Mouse (Mus musculus) liver, adult 2 months (tissue): ENCODE data around the gene Gm13695. TPM values are rescaled to one million over a fixed set of nuclear protein-coding genes. Genes with fewer than 3 reads are reported as not detected.
"Not testable (repeated sequence)": the region's sequence is repeated elsewhere in the genome, so short reads cannot be mapped to it uniquely, and the experiment has no call there.

Experiments used
- DNase-seq: peaks from one replicate; pipeline ENCODE4 v3.0.0-alpha.2; 2011; ENCODE audit warnings: low read depth, low spot score; ENCODE audit errors: extremely low read depth
- H3K27ac ChIP-seq: fragments of 200-500 bp; replicated peaks from 2 replicates; pipeline ENCODE4 v1.5.1; 2012; ENCODE audit warnings: low read depth, mild to moderate bottlenecking, control low read depth, inconsistent platforms, low read length; ENCODE audit not compliant: insufficient read depth
- H3K27me3 ChIP-seq: fragments of 200-500 bp; 2 replicates; pipeline ENCODE4 v1.6.1; 2012; ENCODE audit warnings: mild to moderate bottlenecking, moderate library complexity, low read length, inconsistent platforms; ENCODE audit not compliant: control insufficient read depth, insufficient read depth
- H3K36me3 ChIP-seq: fragments of 200-500 bp; 2 replicates; pipeline ENCODE4 v1.6.1; 2012; ENCODE audit warnings: low read length, inconsistent platforms; ENCODE audit not compliant: control insufficient read depth, insufficient read depth
- H3K4me1 ChIP-seq: fragments of 200-500 bp; 2 replicates; pipeline ENCODE4 v1.6.1; 2011; ENCODE audit warnings: low read length; ENCODE audit not compliant: control insufficient read depth, insufficient read depth
- H3K4me3 ChIP-seq: fragments of 200-500 bp; 2 replicates; pipeline ENCODE4 v1.5.1; 2011; ENCODE audit warnings: low read depth, mild to moderate bottlenecking, control low read depth, low read length, moderate library complexity; ENCODE audit not compliant: insufficient read depth
- H3K79me2 ChIP-seq: fragments of 200-500 bp; 2 replicates; pipeline ENCODE4 v1.6.1; 2012; ENCODE audit warnings: inconsistent platforms, mild to moderate bottlenecking, low read length, moderate library complexity; ENCODE audit not compliant: control insufficient read depth, insufficient read depth
- H3K9ac ChIP-seq: fragments of 200-500 bp; 2 replicates; pipeline ENCODE4 v1.6.1; 2012; ENCODE audit warnings: low read depth, mild to moderate bottlenecking, control low read depth, inconsistent platforms, low read length
- CTCF ChIP-seq: fragments of 200-500 bp; IDR thresholded peaks from 2 replicates; pipeline ENCODE4 v1.5.1; 2011; ENCODE audit warnings: low read depth, low read length, control low read depth
- POLR2A ChIP-seq: fragments of 200-500 bp; IDR thresholded peaks from 2 replicates; pipeline ENCODE4 v1.6.1; 2011; ENCODE audit warnings: low read length, control low read depth; ENCODE audit not compliant: insufficient read depth; ENCODE audit errors: extremely low read depth
- WGBS: fragments of 180-500 bp; shearing (Covaris S2); methylation state at CpG from one replicate; pipeline ENCODE4 v1.1.7; 2018; 5-methylcytosine and 5-hydroxymethylcytosine counted together
- polyA plus RNA-seq: library from polyadenylated mRNA; depleted of rRNA; stranded (reverse); fragments of >200 nt; gene quantifications from 2 replicates; pipeline ENCODE4 v1.2.3, GENCODE M21; 2012
- total RNA-seq: library from RNA; depleted of rRNA; stranded (reverse); fragments of >200 nt; gene quantifications from 2 replicates; pipeline ENCODE4 v1.2.3, GENCODE M21; 2014

Gm13695 gene
- total and polyA plus RNA-seq, 2 experiments = not detected

DNA sequence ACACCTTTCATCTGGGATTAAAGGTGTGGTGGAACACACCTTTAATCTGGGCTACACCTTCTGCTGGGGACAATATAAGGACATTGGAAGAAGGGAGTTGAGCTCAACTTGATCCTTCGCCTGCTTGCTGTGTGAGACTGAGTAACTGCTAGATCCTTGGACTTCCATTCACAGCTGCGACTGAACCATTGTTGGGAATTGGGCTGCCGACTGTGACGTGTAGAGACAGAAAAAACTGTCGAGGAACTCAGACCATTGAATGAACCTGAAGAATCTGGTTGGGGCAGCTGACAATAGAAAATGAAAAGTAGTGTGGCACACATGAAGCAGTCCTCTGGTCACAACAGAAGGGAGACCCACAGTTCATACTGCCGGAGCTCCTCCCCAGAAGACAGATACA is 17.3 kb downstream of the Gm13695 start, which contains the start of gene Gm13697:
Gene Gm13697, plus strand, starts transcription at position 301 of the 400 bp plus-strand sequence.
- not testable (repeated sequence) for H3K4me1 ChIP-seq, DNase-seq, H3K27me3 ChIP-seq, H3K9ac ChIP-seq, H3K36me3 ChIP-seq, H3K27ac ChIP-seq, H3K4me3 ChIP-seq, H3K79me2 ChIP-seq
- no CpG with 5 or more reads among the region's 6 CpGs for WGBS

DNA sequence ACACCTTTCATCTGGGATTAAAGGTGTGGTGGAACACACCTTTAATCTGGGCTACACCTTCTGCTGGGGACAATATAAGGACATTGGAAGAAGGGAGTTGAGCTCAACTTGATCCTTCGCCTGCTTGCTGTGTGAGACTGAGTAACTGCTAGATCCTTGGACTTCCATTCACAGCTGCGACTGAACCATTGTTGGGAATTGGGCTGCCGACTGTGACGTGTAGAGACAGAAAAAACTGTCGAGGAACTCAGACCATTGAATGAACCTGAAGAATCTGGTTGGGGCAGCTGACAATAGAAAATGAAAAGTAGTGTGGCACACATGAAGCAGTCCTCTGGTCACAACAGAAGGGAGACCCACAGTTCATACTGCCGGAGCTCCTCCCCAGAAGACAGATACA is 23.1 kb downstream of the Gm13695 start, which contains the start of gene Gm13691:
Gene Gm13691, plus strand, starts transcription at position 301 of the 400 bp plus-strand sequence.
- H3K4me1 ChIP-seq, H3K79me2 ChIP-seq, H3K27me3 ChIP-seq, H3K27ac ChIP-seq, H3K36me3 ChIP-seq, DNase-seq, H3K9ac ChIP-seq, H3K4me3 ChIP-seq: not testable (repeated sequence)
- no CpG with 5 or more reads among the region's 6 CpGs for WGBS

- WGBS = 58% methylated on average over 8 of the region's 9 CpGs
- not testable (repeated sequence) for DNase-seq
These were observed 26.6 kb downstream of the Gm13695 start for GRCm38 (mm10) chr2:83993639-83994255.

DNA sequence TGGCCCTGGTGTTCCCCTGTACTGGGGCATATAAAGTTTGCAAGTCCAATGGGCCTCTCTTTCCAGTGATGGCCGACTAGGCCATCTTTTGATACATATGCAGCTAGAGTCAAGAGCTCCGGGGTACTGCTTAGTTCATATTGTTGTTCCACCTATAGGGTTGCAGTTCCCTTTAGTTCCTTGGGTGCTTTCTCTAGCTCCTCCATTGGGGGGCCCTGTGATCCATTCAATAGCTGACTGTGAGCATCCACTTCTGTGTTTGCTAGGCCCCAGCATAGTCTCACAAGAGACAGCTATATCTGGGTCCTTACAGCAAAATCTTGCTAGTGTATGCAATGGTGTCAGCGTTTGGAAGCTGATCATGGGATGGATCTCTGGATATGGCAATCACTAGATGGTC is 27.4 kb downstream of the Gm13695 start:
- not testable (repeated sequence) for H3K27ac ChIP-seq, H3K79me2 ChIP-seq, H3K9ac ChIP-seq, H3K36me3 ChIP-seq, H3K4me1 ChIP-seq, H3K4me3 ChIP-seq, H3K27me3 ChIP-seq, DNase-seq
- 92% methylated on average over 2 of the region's 3 CpGs for WGBS

More at GRCm38 (mm10) chr2:83993639-83994255, 26.6 kb downstream of the Gm13695 start:
- H3K9ac ChIP-seq, H3K27me3 ChIP-seq, H3K27ac ChIP-seq, H3K4me1 ChIP-seq, H3K36me3 ChIP-seq, H3K79me2 ChIP-seq, H3K4me3 ChIP-seq: not testable (repeated sequence)

- WGBS = 71% methylated on average over 1 of the region's 1 CpGs
- Histone ChIP-seq H3K36me3 (no peaks in the 10 kb centered on the region), H3K27ac (no peak overlapping the region)
These were observed 41.8 kb downstream of the Gm13695 start for GRCm38 (mm10) chr2:84008913-84009312.

DNA sequence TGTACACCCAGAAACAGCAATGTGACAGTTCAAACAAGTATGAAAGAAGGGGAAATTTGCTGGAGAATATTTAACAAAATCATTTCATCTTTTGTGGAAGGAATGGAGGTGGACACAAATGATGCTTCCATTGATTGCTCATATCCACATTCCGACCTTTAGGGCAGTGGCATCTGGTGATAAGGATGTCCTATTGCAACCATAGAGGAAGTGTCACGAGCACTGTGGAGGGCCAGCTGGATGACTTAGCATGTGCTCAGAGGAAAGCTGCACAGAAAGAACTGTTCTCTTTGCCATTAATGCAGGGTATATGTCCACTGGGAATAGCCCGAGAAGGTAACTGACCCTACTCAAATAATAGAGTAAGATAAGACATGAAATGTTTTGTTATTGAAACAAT is 42.7 kb downstream of the Gm13695 start:
- H3K36me3 ChIP-seq = no peaks in the 10 kb centered on the region
- DNase-seq = no peak
- no peaks in the 10 kb centered on the region for H3K4me1 ChIP-seq
- no peak for TF ChIP-seq CTCF
- no peak for TF ChIP-seq POLR2A
- no peaks in the 10 kb centered on the region for H3K79me2 ChIP-seq
- 57% methylated on average over 3 of the region's 3 CpGs for WGBS
- no peak overlapping the region for H3K9ac ChIP-seq
- no peak overlapping the region for H3K4me3 ChIP-seq
- no peaks in the 10 kb centered on the region for H3K27me3 ChIP-seq
- no peak overlapping the region for H3K27ac ChIP-seq

More at GRCm38 (mm10) chr2:84008913-84009312, 41.8 kb downstream of the Gm13695 start:
- TF ChIP-seq POLR2A = no peak
- no peak for TF ChIP-seq CTCF
- DNase-seq = no peak
- H3K27me3 ChIP-seq = no peaks in the 10 kb centered on the region
- H3K4me3 ChIP-seq = no peak overlapping the region
- H3K9ac ChIP-seq = no peak overlapping the region
- no peaks in the 10 kb centered on the region for H3K4me1 ChIP-seq
- H3K79me2 ChIP-seq = no peaks in the 10 kb centered on the region
